Mouse (Mus musculus): Measurements from ENCODE around the gene Tff1. TPM values are rescaled to one million over a fixed set of nuclear protein-coding genes. Genes with fewer than 3 reads are reported as not detected.

Gene Tff1
- polyA plus RNA-seq (2015; fragmentation: Nextera tagmentation; extraction: Ambion mirVana) = not detected in 2 replicates

DNA sequence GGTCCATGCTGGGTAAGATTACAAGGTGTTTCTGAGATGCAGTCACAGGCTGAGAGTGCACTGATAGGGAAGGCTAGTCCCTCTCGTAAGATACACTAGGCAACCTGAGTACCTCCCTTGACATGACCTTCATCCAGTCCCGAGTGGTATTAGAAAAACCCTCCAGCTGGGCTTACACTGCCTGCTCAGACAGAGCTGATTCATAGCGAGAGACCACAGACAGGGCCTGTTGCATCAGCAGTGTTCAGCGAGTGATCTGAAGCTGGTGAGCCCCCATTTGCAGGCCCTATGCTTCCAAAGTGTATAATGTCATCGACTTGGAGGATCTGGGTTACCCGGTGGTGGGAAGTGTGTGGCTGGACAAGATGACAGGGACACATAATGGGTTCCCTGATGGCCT, at the start of gene Tff1:
Tff1 (minus strand) TSS at position 151 of the 400 bp plus-strand sequence.
- Histone ChIP-seq H3K27me3 (replicated peaks; ENCODE audit: control insufficient read depth, insufficient read depth, low read length) (no peaks in the 10 kb centered on the region), H3K9ac (replicated peaks; ENCODE audit: low read depth, low read length) (no peak within 1 kb of the TSS), H3K27ac (ENCODE audit: low read length) (no peak within 1 kb of the TSS), H3K4me3 (replicated peaks; ENCODE audit: low read length) (no peak within 1 kb of the TSS), H3K36me3 (ENCODE audit: control insufficient read depth, insufficient read depth) (no peaks in the 10 kb centered on the region), H3K4me1 (replicated peaks; ENCODE audit: control insufficient read depth, insufficient read depth, low read length) (no peaks in the 10 kb centered on the region), H3K9me3 (ENCODE audit: control insufficient read depth, low read length) (no peaks in the 10 kb centered on the region), H3K4me2 (ENCODE audit: low read length) (no peak within 1 kb of the TSS)
- ATAC-seq = no peak
- 92% methylated on average over 6 of the region's 6 CpGs for WGBS

DNA sequence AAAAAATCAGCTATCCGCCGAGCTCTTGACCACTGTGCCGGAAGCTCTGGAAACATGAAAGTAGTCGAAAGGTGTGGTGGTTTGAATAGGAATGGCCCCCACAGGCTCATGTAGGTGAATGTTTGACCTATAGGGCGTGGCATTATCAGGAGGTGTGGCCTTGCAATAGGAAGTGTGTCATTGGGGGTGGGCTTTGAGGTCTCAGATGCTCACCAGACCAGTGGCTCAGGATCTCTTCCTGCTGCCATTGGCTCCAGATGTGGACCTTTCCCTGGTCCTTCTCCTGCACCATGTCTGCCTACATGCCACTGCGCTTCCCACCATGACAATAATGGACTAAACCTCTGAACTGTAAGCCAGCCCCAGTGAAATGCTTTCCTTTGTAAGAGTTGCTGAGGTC, 46.8 kb upstream of the Tff1 start:
- Histone ChIP-seq H3K4me2 (ENCODE audit: low read length) (no peak overlapping the region), H3K4me3 (replicated peaks; ENCODE audit: low read length) (no peak overlapping the region), H3K27me3 (replicated peaks; ENCODE audit: control insufficient read depth, insufficient read depth, low read length) (no peaks in the 10 kb centered on the region), H3K4me1 (replicated peaks; ENCODE audit: control insufficient read depth, insufficient read depth, low read length) (peaks cover 3% of the 10 kb centered on the region; the same call in 1 of the 2 replicates), H3K9ac (replicated peaks; ENCODE audit: low read depth, low read length) (no peak overlapping the region), H3K9me3 (ENCODE audit: control insufficient read depth, low read length) (no peaks in the 10 kb centered on the region), H3K27ac (ENCODE audit: low read length) (no peak overlapping the region), H3K36me3 (ENCODE audit: control insufficient read depth, insufficient read depth) (no peaks in the 10 kb centered on the region)
- 85% methylated on average over 6 of the region's 6 CpGs for WGBS
- ATAC-seq = no peak

DNA sequence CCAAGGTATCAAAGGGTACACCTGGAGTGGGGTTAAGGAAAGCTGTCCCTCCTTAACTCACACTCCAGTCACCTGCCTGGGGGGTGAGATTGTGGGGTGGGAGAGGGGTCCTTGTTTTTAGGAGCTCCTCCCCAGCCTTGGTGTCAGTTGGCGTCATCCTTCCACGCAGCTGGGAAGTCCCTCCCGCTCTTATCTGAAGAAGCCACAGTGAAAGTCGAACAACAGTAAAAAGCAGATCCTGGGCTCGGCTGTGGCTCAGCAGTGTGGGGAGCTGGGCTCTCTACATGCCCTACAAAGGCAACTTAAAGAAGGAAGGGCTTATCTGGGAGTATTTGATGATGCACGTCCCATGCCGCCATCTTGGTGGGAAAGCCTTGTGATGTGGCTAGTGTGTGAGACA, 45.2 kb upstream of the Tff1 start:
- no peak for ATAC-seq
- Histone ChIP-seq H3K27ac (ENCODE audit: low read length) (no peak overlapping the region), H3K36me3 (ENCODE audit: control insufficient read depth, insufficient read depth) (no peaks in the 10 kb centered on the region), H3K9me3 (ENCODE audit: control insufficient read depth, low read length) (no peaks in the 10 kb centered on the region), H3K9ac (replicated peaks; ENCODE audit: low read depth, low read length) (no peak overlapping the region), H3K4me3 (replicated peaks; ENCODE audit: low read length) (no peak overlapping the region), H3K4me1 (replicated peaks; ENCODE audit: control insufficient read depth, insufficient read depth, low read length) (no peaks in the 10 kb centered on the region), H3K27me3 (replicated peaks; ENCODE audit: control insufficient read depth, insufficient read depth, low read length) (no peaks in the 10 kb centered on the region), H3K4me2 (ENCODE audit: low read length) (no peak overlapping the region)
- 88% methylated on average over 7 of the region's 7 CpGs for WGBS

DNA sequence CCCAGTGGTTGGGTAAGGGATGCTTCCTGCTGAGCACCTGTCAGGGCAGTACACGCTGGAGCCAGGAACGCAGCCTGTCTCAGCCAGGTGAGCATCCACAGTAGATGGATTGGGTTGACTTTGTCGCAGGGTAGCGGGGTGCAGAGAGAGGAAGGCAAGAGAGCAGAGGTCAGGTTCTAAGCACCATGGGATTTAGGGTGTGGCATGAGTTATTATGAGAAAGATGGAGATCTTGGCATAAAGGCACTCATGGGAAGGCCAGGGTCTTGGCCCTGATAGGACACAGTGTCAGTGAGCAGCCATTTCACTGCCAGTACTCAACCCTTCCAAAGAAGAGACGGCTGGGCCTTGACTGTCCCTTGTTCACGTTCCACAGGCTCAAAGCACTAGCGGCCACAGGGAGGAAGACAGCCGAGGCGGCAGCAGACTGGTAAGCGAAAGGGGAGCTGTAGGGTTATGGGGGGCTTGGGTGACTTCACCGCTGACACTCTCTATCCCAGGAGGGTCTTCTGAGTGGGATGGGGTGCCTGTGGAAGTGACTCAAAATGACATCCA, 44.4 kb upstream of the Tff1 start:
- no peak for ATAC-seq
- Histone ChIP-seq H3K4me2 (ENCODE audit: low read length) (no peak overlapping the region), H3K4me1 (replicated peaks; ENCODE audit: control insufficient read depth, insufficient read depth, low read length) (no peaks in the 10 kb centered on the region), H3K36me3 (ENCODE audit: control insufficient read depth, insufficient read depth) (no peaks in the 10 kb centered on the region), H3K4me3 (replicated peaks; ENCODE audit: low read length) (no peak overlapping the region), H3K9ac (replicated peaks; ENCODE audit: low read depth, low read length) (no peak overlapping the region), H3K27ac (ENCODE audit: low read length) (no peak overlapping the region), H3K9me3 (ENCODE audit: control insufficient read depth, low read length) (no peaks in the 10 kb centered on the region), H3K27me3 (replicated peaks; ENCODE audit: control insufficient read depth, insufficient read depth, low read length) (no peaks in the 10 kb centered on the region)
- 95% methylated on average over 11 of the region's 11 CpGs for WGBS

DNA sequence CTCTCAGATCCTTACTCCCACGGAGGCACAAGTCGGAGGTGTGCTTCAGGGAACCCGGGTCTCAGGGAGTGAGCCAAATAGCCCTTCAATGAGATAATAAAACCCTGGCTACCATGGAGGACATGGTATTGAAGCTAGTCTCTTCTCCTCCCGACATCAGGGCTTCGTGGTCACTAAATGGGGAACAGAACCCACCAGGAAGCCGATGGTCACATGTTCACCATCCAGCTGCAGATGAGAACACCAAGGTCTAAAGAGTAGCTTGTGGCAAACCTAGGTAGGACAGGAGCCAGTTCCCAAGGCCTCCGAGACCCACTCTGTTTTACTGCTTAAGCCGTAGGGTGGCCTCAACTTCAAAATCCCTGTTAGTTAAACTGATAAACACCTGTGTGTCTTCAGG, 43.6 kb upstream of the Tff1 start:
- no peak for ATAC-seq
- Histone ChIP-seq H3K4me2 (ENCODE audit: low read length) (no peak overlapping the region), H3K27me3 (replicated peaks; ENCODE audit: control insufficient read depth, insufficient read depth, low read length) (no peaks in the 10 kb centered on the region), H3K4me1 (replicated peaks; ENCODE audit: control insufficient read depth, insufficient read depth, low read length) (no peaks in the 10 kb centered on the region), H3K4me3 (replicated peaks; ENCODE audit: low read length) (no peak overlapping the region), H3K36me3 (ENCODE audit: control insufficient read depth, insufficient read depth) (no peaks in the 10 kb centered on the region), H3K9ac (replicated peaks; ENCODE audit: low read depth, low read length) (no peak overlapping the region), H3K9me3 (ENCODE audit: control insufficient read depth, low read length) (no peaks in the 10 kb centered on the region), H3K27ac (ENCODE audit: low read length) (no peak overlapping the region)
- 92% methylated on average over 8 of the region's 8 CpGs for WGBS

DNA sequence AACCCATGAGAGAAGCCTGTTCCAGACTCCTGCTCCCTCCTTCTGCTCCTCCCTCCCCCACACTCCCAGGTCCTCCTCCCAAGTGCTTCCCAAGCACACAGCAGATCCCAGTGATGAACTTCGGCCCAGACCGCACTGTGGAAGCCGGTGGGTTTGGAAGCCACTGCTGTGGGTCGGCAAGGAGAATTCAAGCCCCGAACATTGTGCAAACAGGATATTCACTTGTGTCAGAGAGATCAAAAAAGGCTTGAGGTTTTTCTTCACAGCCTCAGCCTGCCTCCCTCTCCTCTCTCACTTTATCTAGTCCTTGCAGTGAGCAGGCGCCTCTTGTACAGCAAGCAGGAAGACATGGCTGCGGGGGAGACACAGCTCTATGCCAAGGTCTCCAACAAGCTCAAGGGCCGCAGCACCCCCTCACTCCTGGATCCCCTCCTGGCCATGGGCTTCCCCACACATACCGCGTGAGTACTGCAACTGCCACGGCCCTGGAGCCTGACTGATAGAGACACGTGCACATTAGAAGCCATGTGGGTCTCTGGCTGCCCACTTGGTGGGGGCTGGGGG, 42.8 kb upstream of the Tff1 start, which contains the start of gene Ubash3a:
Ubash3a (plus strand) TSS at position 103 of the 564 bp plus-strand sequence.
- Histone ChIP-seq H3K9ac (replicated peaks; ENCODE audit: low read depth, low read length) (no peak within 1 kb of the TSS), H3K4me1 (replicated peaks; ENCODE audit: control insufficient read depth, insufficient read depth, low read length) (no peaks in the 10 kb centered on the region), H3K9me3 (ENCODE audit: control insufficient read depth, low read length) (no peaks in the 10 kb centered on the region), H3K36me3 (ENCODE audit: control insufficient read depth, insufficient read depth) (no peaks in the 10 kb centered on the region), H3K27ac (ENCODE audit: low read length) (no peak within 1 kb of the TSS), H3K4me2 (ENCODE audit: low read length) (no peak within 1 kb of the TSS), H3K4me3 (replicated peaks; ENCODE audit: low read length) (no peak within 1 kb of the TSS), H3K27me3 (replicated peaks; ENCODE audit: control insufficient read depth, insufficient read depth, low read length) (no peaks in the 10 kb centered on the region)
- no peak for ATAC-seq
- 87% methylated on average over 12 of the region's 12 CpGs for WGBS

DNA sequence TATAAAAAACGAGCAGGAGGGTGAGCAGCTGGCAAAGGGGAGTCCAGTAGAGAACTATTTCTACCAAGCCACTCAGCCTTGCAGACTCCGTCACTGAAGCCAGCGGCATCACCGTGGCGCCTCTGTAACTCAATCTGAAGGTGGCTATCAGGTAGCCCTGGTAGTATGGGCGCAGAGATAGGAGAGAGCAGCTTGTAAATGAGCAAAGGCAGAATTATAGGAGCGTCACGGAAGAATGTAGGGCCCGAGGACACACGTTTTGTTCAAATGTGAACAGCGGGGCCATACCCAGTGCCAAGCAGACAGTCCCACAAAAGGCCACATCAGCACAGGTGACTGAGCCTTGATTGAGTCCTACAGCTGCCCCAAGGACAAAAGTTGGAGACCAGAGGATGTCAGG, 33.8 kb upstream of the Tff1 start, which contains the start of gene Tmprss3:
Tmprss3 (minus strand) TSS at position 101 of the 400 bp plus-strand sequence.
- WGBS = 86% methylated on average over 11 of the region's 11 CpGs
- H3K4me1 ChIP-seq (replicated peaks; ENCODE audit: control insufficient read depth, insufficient read depth, low read length) = no peaks in the 10 kb centered on the region

DNA sequence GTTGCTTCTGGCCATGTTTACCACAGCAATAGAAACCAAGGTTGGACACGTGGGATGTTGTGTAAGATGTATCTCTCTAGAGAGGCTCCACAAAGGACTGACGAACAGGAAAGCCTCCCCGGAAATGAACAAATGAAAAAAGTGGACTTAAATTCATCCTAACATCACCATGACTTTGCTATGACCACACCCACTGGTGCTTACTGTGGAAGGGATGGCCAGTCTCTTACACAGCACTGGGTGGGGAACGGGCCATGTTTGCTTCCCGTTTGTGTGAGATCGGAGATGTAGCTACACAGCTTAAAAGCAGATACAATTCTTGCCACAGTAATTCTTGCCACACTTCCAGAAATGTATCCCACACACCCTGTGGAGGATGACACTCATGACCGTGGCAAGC, 31.2 kb upstream of the Tff1 start:
- H3K27me3 ChIP-seq (replicated peaks; ENCODE audit: control insufficient read depth, insufficient read depth, low read length) = no peaks in the 10 kb centered on the region
- H3K27ac ChIP-seq (ENCODE audit: low read length) = no peak overlapping the region
- no peak for ATAC-seq
- WGBS = 90% methylated on average over 7 of the region's 7 CpGs
- no peaks in the 10 kb centered on the region for H3K9me3 ChIP-seq (ENCODE audit: control insufficient read depth, low read length)
- H3K9ac ChIP-seq (replicated peaks; ENCODE audit: low read depth, low read length) = no peak overlapping the region
- no peaks in the 10 kb centered on the region for H3K4me1 ChIP-seq (replicated peaks; ENCODE audit: control insufficient read depth, insufficient read depth, low read length)
- no peak overlapping the region for H3K4me3 ChIP-seq (replicated peaks; ENCODE audit: low read length)
- no peaks in the 10 kb centered on the region for H3K36me3 ChIP-seq (ENCODE audit: control insufficient read depth, insufficient read depth)
- no peak overlapping the region for H3K4me2 ChIP-seq (ENCODE audit: low read length)

More for the DNA sequence above, 33.8 kb upstream of the Tff1 start, which contains the start of gene Tmprss3:
- H3K4me3 ChIP-seq (replicated peaks; ENCODE audit: low read length) = no peak within 1 kb of the TSS
- H3K9me3 ChIP-seq (ENCODE audit: control insufficient read depth, low read length) = no peaks in the 10 kb centered on the region
- no peaks in the 10 kb centered on the region for H3K36me3 ChIP-seq (ENCODE audit: control insufficient read depth, insufficient read depth)
- no peaks in the 10 kb centered on the region for H3K27me3 ChIP-seq (replicated peaks; ENCODE audit: control insufficient read depth, insufficient read depth, low read length)
- no peak within 1 kb of the TSS for H3K4me2 ChIP-seq (ENCODE audit: low read length)
- no peak for ATAC-seq
- H3K27ac ChIP-seq (ENCODE audit: low read length) = no peak within 1 kb of the TSS
- H3K9ac ChIP-seq (replicated peaks; ENCODE audit: low read depth, low read length) = no peak within 1 kb of the TSS

DNA sequence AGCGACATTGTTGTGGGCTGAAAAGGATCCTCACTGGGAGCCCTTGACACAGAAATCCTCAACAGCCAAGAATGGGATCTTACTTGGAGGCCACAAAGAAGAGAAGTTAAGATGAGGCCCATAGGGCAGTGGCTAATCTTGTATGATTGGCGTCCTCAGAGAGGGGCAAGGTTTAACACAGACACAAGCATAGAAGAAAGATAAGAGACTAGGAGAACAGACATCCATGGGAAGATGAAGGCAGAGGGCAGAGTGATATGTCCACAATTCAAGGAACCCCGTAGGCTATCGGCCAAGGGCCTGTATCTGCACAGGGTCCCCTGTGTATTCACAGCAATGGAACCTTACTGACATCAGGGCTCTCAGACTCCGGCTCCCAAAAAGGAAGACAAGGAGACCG, 30.1 kb upstream of the Tff1 start:
- 87% methylated on average over 6 of the region's 6 CpGs for WGBS

More for the DNA sequence above, 30.1 kb upstream of the Tff1 start:
- Histone ChIP-seq H3K4me1 (replicated peaks; ENCODE audit: control insufficient read depth, insufficient read depth, low read length) (no peaks in the 10 kb centered on the region), H3K27ac (ENCODE audit: low read length) (no peak overlapping the region), H3K9me3 (ENCODE audit: control insufficient read depth, low read length) (no peaks in the 10 kb centered on the region), H3K9ac (replicated peaks; ENCODE audit: low read depth, low read length) (no peak overlapping the region), H3K4me3 (replicated peaks; ENCODE audit: low read length) (no peak overlapping the region), H3K27me3 (replicated peaks; ENCODE audit: control insufficient read depth, insufficient read depth, low read length) (no peaks in the 10 kb centered on the region), H3K36me3 (ENCODE audit: control insufficient read depth, insufficient read depth) (no peaks in the 10 kb centered on the region), H3K4me2 (ENCODE audit: low read length) (no peak overlapping the region)
- ATAC-seq = no peak
